Mouse (Mus musculus) bone marrow, adult 2 months (tissue): ENCODE data around the gene Dnm1. TPM values are rescaled to one million over a fixed set of nuclear protein-coding genes. Genes with fewer than 3 reads are reported as not detected.
"Not testable (repeated sequence)": the region's sequence is repeated elsewhere in the genome, so short reads cannot be mapped to it uniquely, and the experiment has no call there.

Experiments used
- H3K27ac ChIP-seq: fragments of 200-500 bp; 2 replicates; pipeline ENCODE4 v1.5.1; 2012; ENCODE audit warnings: low read depth, mild to moderate bottlenecking, control low read depth, inconsistent platforms, low read length; ENCODE audit not compliant: control insufficient read depth, poor library complexity, insufficient read depth
- H3K4me1 ChIP-seq: fragments of 200-500 bp; 2 replicates; pipeline ENCODE4 v1.6.1; 2011; ENCODE audit warnings: low read length; ENCODE audit not compliant: control insufficient read depth, insufficient read depth
- H3K4me3 ChIP-seq: fragments of 200-500 bp; replicated peaks from 2 replicates; pipeline ENCODE3; 2011; ENCODE audit warnings: mild to moderate bottlenecking, low read depth, low read length, control low read depth; ENCODE audit not compliant: control insufficient read depth
- CTCF ChIP-seq: fragments of 200-500 bp; IDR thresholded peaks from 2 replicates; pipeline ENCODE4 v1.5.1; 2011; ENCODE audit warnings: low read length, control low read depth; ENCODE audit not compliant: control insufficient read depth, insufficient read depth
- POLR2A ChIP-seq: fragments of 200-500 bp; IDR thresholded peaks from 2 replicates; pipeline ENCODE4 v1.6.1; 2011; ENCODE audit warnings: low read depth, mild to moderate bottlenecking, control low read depth, low read length, borderline replicate concordance; ENCODE audit not compliant: control insufficient read depth
- WGBS: fragments of 180-500 bp; shearing (Covaris S2); methylation state at CpG from one replicate; pipeline ENCODE4 v1.1.7; 2018; 5-methylcytosine and 5-hydroxymethylcytosine counted together
- polyA plus RNA-seq: library from polyadenylated mRNA; stranded (reverse); fragments of >200 nt; gene quantifications from 2 replicates; pipeline ENCODE4 v1.2.4, GENCODE M21; 2011; ENCODE audit warnings: low replicate concordance; ENCODE audit not compliant: missing spikeins, insufficient read depth, insufficient read length

Dnm1 gene
- polyA plus RNA-seq, 1 experiment, result 1.9 TPM

DNA sequence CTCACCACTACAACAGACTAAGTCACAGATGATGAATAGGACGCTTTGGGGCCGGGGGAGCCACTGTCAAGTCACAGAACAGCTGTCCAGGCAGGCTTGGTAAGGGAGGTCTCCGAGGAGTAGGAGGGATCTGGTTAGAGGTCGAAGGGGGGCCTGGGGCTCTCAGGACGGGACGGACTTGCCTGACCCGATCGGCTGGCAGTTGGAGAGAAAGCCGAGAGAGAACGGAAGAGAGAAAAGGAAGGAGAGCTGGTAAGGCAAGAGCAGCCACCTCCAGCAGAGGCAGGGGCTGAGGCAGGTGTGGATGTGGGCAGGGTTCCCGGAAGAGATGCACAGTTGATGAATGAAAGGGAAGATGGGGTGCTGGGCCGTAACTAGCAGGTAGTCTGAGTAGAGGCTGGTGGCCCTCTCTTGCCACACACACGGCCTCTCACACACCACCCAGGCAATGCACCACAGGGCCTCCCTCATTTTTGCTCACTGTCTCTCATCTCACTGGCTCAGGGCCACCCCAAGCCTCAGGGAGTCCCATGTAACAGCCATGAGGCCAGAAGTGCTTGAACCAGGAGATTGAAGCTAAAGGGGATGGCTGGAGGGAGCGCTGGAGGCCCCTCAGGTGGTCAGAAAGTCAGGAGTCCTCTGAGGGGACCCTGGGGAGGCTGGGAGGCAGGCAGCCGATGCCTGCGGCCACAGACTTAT is 44.1 kb downstream of the Dnm1 start:
- no peak overlapping the region for H3K27ac ChIP-seq
- no peak overlapping the region for H3K4me3 ChIP-seq
- 86% methylated on average over 16 of the region's 16 CpGs for WGBS
- peaks cover 6% of the 10 kb centered on the region; the same call in 1 of the 2 replicates for H3K4me1 ChIP-seq
- TF ChIP-seq POLR2A (no peak), CTCF (no peak)

- 64% methylated on average over 8 of the region's 8 CpGs for WGBS
- H3K4me1 ChIP-seq, result peaks cover 6% of the 10 kb centered on the region; the same call in 1 of the 2 replicates
- TF ChIP-seq CTCF (peak; percentile 75), POLR2A (no peak)
Measured at GRCm38 (mm10) chr2:32307941-32308760, 45.0 kb downstream of the Dnm1 start.

GRCm38 (mm10) chr2:32307247-32307798 is 45.8 kb downstream of the Dnm1 start:
- Histone ChIP-seq H3K27ac (no peak overlapping the region), H3K4me3 (no peak overlapping the region), H3K4me1 (peaks cover 6% of the 10 kb centered on the region; the same call in 1 of the 2 replicates)
- no peak for TF ChIP-seq CTCF
- no peak for TF ChIP-seq POLR2A
- 87% methylated on average over 6 of the region's 6 CpGs for WGBS

More at GRCm38 (mm10) chr2:32307941-32308760, 45.0 kb downstream of the Dnm1 start:
- H3K27ac ChIP-seq, result no peak overlapping the region
- no peak overlapping the region for H3K4me3 ChIP-seq

DNA sequence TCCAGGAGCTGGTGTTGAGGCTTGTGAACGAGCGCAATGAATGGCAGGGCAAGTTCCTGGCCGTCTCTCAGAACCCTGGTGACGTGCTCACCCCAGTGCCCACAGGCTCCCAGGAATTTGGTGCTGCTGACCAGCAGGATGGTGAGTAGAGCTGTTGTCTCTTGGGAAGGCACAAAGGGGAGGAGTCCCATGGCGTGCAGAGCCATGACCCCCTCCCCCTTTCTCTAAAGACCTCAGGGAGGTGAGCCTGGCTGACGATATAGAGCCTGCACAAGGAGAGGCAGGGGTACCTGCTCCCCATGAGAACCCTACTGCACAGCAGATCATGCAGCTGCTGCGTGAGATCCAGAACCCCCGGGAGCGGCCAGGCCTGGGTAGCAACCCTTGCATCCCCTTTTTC is 47.0 kb downstream of the Dnm1 start:
- 90% methylated on average over 9 of the region's 9 CpGs for WGBS
- Histone ChIP-seq H3K4me3 (no peak overlapping the region), H3K27ac (no peak overlapping the region), H3K4me1 (peaks cover 4% of the 10 kb centered on the region; the same call in 1 of the 2 replicates)
- TF ChIP-seq POLR2A, result no peak
- no peak for TF ChIP-seq CTCF

DNA sequence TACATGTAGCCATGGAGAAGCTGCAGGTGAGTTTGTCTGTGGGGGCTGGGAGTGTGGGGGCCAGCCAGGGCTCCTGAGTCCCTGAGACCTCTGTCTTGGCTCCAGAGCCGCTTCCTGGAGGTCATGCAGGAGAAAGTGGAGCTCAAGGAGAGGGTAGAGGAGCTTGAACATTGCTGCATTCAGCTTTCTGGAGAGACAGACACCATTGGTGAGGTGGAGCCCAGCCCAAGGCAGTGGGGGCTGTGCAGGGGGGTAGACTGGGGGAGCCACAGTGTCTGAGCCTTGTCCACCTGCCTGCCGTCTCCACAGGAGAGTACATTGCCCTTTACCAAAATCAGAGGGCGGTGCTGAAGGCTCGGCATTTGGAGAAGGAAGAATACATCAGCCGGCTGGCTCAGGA is 47.5 kb downstream of the Dnm1 start:
- peaks cover 4% of the 10 kb centered on the region; the same call in 1 of the 2 replicates for H3K4me1 ChIP-seq
- WGBS, result 90% methylated on average over 5 of the region's 5 CpGs
- H3K27ac ChIP-seq, result no peak overlapping the region
- no peak overlapping the region for H3K4me3 ChIP-seq
- TF ChIP-seq CTCF, result no peak
- no peak for TF ChIP-seq POLR2A

DNA sequence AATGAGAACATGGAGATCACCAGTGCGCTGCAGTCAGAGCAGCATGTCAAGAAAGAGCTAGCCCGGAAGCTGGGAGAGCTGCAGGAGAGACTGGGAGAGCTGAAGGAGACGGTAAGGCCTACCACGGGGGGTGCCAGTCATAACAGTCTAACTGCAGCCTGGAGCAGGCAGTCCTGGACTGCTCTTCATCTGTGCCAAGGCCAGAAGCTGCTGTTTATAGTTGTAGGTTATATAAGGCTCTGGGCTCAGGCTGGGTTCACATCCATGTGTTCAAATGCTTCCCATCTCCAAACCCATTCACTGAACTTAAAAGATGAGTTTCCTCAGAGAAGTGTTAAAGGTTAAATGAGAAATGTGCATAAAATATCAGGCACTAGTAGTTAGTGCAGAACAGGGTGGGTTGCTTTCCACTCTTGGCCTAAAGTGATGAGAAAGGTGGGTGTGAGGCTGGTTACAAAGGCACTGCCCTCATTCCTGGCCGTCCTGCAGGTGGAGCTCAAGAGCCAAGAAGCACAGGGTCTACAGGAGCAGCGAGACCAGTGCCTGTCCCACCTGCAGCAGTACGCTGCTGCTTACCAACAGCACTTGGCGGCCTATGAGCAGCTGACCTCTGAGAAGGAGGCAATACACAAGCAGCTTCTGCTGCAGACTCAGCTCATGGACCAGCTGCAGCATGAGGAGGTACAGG is 48.8 kb downstream of the Dnm1 start:
- no peak overlapping the region for H3K27ac ChIP-seq
- WGBS, result 67% methylated on average over 8 of the region's 8 CpGs
- H3K4me1 ChIP-seq, result no peaks in the 10 kb centered on the region
- H3K4me3 ChIP-seq, result no peak overlapping the region
- TF ChIP-seq CTCF (peak; percentile 81), POLR2A (no peak)

- no peak for TF ChIP-seq POLR2A
- TF ChIP-seq CTCF, result peak; percentile 22; the same call in 1 of the 2 replicates
- Histone ChIP-seq H3K4me3 (no peak overlapping the region), H3K4me1 (no peaks in the 10 kb centered on the region), H3K27ac (no peak overlapping the region)
- WGBS, result 89% methylated on average over 10 of the region's 10 CpGs
Measured at GRCm38 (mm10) chr2:32302952-32303351, 50.2 kb downstream of the Dnm1 start.

DNA sequence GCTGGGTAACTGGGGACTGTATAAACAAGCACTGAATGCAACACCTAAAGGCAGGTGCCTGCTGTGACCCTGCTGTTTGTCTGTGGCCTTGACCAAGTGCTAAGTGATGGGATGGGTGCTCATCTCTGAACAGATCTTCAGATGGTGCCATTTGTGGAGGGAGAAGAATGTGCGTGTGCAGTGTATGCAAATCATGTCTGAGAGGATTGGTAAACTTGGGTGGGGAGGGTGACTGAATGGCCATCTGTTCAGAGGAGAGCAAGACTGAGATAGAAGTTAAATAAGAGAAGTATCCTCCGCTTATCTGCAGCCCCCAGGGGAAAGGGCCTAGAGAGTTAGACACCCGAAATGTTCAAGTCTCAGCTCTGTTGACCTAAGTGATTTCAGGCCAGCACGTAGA is 53.7 kb downstream of the Dnm1 start:
- Histone ChIP-seq H3K4me3 (no peak overlapping the region), H3K27ac (no peak overlapping the region), H3K4me1 (no peaks in the 10 kb centered on the region)
- WGBS, result 92% methylated on average over 4 of the region's 4 CpGs
- TF ChIP-seq CTCF (no peak), POLR2A (no peak)

DNA sequence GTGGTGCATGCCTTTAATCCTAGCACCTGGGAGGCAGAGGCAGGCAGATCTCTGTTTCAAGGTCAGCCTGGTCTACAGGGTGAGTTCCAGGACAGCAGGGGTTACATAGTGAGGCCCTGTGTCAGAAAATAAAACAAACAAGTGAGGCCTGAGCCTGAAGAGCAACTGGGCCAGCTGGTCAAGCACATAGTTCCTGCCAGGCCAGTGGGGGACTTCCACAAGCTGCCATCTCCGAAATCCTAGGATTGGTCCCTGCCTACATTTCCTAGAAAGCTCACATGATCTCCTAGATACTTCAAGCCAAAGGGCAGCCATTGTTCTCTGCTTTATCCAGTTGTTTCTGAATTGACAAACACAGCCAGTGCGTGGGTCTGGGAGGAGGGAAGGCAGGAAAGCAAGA is 57.3 kb downstream of the Dnm1 start:
- not testable (repeated sequence) for H3K27ac ChIP-seq, H3K4me3 ChIP-seq, H3K4me1 ChIP-seq
- WGBS, result 84% methylated on average over 2 of the region's 2 CpGs
